Mouse (Mus musculus) embryonic fibroblast, embryonic 13.5 days (primary cell): ENCODE data around the gene Uqcc3.

Experiments used
- CTCF ChIP-seq: IDR thresholded peaks from 2 replicates; pipeline ENCODE4 v1.5.1; 2011; ENCODE audit warnings: mild to moderate bottlenecking, control low read depth, low read length, moderate library complexity, borderline replicate concordance; ENCODE audit not compliant: insufficient read depth
- POLR2A ChIP-seq: IDR thresholded peaks from 2 replicates; pipeline ENCODE4 v1.6.1; 2011; ENCODE audit warnings: low read depth, mild to moderate bottlenecking, control low read depth, low read length, moderate library complexity

DNA sequence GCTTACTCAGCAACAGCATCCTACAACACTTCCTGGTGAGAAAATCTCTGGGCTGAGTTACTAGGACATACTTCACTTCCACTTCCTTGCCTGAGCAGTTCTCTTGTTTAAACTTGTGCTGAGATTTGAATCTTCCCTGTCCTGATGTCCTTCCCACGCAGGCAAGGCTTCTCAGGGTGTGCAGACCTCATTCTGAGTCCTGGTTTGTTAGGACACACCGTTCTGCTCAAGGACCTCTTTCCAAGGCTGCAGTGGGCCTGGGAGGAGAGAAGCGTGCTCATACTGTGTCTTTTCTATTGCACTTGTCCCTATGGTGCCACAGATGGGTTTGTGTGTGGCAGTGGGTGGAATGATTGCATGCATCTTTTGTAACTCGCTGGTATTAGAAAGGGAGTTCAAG lies 47.8 kb downstream of the Uqcc3 start:
- TF ChIP-seq CTCF (no peak), POLR2A (no peak)
